Mouse (Mus musculus) heart, adult 9 months (tissue): ENCODE data around the gene Zbtb46.
"Not testable (repeated sequence)": the region's sequence is repeated elsewhere in the genome, so short reads cannot be mapped to it uniquely, and the experiment has no call there.

ENCODE experiments used
- DNase-seq, 2 experiments: peaks; one replicate each; pipeline ENCODE4 v3.0.0; 2022; ENCODE audit warnings: low spot score in 2 of 2

Zbtb46 gene

DNA sequence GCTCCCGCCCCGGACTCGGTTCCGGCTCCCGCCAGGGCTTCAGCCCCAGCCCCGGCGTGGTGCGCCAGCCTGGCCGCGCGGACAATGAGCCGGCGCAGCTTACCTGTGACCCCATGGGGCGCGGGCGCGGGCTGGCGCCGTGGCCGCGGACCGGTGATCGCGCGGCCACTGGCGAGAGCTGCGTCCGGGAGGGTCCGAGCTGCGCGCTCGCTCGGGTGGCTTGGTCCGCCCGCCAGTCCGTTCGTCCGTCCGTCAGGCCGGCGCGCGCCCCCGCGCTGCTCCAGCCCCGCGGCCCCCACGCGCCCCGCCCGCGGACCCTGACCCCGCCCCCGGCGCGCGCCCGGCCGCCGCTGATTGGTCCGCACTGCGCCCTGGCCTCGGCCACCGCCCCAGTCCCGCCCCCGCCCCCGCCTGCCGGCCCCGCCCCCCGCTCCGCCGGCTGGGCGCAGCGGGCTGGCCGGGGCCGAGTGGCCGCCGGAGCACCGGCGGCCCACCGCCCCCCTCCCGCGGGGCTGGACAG, at the start of gene Zbtb46:
Gene Zbtb46, minus strand, starts transcription at position 274 of the 520 bp plus-strand sequence.
- peak; percentile 88 for DNase-seq

DNA sequence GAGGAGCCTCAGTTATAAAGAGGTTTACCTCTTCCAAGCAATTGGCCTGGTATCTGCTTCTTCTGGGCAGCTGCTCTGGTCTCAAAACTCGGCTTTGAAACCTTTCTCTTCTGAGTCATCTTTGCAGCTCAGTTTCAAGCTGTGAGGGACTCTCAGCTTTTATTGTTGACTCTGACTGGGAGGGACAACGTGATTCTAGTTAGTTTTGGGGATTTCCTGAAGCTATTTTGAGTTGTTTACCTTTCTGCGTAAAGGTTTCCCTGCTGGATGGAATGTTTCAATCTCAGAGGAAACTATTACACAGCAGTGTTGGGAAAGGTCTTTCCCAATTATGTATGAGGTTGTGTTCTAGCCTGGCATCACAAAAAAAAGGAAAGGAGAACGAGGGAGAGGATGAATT, 39.4 kb upstream of the Zbtb46 start:
- no peak for DNase-seq

DNA sequence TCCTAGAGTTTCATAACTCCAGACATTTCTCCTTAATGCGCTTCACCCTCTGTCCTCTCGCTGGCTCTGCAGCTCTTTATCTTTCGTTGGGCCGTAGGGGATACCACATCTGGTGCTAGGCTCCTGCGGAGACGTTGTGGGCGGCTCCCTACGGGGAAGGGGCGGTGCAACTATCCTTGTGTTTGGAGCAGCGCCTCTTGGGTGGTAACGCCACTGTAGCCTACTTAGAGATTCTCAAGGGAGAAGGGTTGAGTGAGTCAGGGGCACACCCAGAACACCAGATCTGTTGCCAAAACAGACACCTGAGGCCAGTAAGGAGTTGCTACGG, 38.3 kb upstream of the Zbtb46 start:
- peak; percentile 77 to 78 for DNase-seq

DNA sequence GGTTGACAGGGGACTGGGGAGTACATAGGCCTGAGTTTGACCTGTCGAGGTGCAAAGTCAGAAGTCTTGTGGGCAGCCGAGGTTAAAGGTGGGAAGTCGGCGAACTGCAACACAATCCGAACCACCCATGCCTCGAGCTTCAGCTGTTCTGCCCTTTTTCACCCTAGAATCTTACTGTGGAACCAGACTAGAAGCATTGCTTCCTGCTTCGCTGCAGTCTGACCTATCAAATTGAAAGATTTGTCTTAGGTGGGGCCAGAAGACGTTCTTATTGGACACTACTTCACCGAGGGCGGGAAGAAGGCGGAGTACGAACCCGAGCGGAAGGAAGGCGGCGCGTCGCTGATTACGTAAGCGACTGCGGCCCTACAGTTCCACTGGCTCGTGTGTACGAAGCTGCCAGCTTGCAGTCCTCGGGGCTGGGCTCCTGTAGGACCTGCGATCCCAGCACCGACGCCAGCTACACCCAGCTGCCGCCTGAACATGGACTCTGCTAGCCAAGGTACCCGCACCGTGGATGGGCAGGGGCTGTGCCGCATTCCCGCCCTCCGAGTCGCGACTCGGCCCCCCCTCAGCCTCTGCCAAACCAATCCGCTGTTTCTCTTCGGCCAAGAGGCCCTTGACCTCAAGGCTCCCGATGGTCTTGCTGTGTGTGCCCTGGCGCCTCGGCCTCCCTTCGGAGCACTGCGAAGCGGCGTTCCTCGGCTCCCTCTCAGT, 37.8 kb upstream of the Zbtb46 start, which contains the start of gene Tpd52l2:
Gene Tpd52l2, plus strand, starts transcription at position 312 of the 717 bp plus-strand sequence.
- peak; percentile 95 to 96 for DNase-seq

DNA sequence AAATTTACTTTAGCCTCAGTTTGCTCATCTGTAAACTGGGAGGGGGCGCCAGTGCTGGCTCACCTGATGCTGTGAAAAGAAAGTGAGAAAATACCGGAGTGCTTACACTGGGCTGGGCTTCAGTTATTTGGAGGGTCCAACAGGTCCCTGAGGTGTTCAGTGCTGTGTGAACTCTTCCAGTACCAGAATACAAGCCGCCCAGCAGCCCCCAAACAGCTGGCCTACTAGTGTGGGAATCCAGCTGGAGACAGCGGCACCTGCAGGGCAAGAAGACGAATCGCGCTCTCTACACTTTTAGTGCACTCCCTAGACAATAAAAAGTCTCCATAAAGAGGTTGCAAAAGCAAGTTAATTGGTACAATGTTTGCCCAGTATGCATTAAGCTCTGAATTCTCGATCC, 37.1 kb upstream of the Zbtb46 start:
- peak; percentile 51 to 54 for DNase-seq

DNA sequence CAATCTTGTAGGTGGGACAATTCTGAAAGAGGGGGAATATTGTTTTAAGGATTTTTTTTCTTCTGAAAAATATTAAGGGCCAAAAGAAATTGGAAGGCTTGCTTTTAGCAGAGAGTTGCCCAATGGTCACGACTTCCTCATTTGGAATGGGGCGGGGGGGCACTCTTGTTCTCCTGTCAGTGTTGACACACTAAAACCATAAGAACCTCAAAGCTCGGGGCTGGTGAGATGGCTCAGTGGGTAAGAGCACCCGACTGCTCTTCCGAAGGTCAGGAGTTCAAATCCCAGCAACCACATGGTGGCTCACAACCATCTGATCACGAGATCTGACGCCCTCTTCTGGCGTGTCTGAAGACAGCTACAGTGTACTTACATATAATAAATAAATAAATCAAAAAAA, 36.6 kb upstream of the Zbtb46 start:
- DNase-seq, result not testable (repeated sequence)

DNA sequence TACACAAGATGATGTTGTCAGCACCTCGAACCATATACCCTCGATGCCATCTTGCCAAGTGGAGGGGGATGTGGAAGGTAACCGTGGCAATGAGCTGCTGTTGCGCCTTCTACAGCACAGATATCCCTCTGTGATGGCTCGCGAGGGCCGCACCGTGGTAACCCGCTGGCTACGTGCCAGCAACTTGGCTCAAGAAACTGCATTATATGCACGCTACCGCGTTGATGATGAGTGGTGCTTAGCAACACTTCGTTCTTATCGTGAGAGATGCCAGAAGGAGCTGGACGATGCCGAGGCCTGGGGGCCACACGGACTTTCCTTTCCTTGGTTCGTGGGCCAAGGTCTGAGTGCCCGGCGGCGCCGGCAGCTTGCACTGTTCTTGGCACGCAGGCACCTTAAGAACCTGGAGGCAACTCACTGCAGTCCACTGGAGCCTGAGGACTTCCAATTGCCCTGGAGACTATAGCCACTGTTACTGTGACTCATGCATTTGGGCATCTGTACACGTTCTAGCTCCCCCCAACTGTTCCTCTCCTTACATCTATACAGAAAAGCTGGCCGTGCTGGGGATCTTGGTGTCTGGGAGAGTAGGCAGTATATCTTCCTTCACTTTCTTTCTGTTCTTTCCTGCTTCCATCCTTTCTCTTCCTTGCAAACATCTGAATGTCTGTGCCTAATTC, 35.2 kb upstream of the Zbtb46 start:
- DNase-seq, result no peak

DNA sequence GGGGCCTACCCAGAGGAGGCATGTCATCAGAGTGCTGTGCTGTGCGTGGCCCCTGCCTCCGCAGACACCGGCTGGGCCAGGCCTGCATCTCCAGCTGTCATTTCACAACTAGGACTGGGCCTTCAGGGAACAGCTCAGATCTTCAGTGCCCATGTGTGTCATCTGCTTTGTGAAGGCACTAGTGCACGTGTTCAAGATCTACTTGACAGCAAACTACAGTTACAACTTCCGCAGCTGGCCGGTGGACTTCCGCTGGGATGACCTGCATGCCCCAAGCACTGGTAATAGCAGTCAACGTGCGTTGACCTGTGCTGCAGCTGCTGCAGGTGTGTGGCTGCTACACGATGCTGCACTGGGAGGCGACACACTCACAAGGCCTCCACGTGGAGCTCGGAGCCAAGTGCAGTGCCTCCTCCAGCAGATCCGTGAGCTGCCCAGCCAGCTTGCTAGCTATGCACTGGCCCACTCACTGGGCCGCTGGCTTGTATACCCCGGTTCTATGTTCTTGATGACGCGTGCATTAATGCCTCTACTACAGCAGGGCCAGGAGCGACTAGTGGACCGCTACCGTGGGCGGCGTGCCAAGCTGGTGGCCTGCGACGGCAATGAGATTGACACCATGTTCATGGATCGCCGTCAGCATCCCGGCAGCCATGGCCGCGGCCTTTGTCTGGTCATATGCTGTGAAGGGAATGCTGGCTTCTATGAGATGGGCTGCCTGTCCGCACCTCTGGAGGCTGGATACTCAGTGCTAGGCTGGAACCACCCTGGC, 34.1 kb upstream of the Zbtb46 start, which contains the start of gene Abhd16b:
Gene Abhd16b, plus strand, starts transcription at position 51 of the 772 bp plus-strand sequence.
- DNase-seq, result no peak

DNA sequence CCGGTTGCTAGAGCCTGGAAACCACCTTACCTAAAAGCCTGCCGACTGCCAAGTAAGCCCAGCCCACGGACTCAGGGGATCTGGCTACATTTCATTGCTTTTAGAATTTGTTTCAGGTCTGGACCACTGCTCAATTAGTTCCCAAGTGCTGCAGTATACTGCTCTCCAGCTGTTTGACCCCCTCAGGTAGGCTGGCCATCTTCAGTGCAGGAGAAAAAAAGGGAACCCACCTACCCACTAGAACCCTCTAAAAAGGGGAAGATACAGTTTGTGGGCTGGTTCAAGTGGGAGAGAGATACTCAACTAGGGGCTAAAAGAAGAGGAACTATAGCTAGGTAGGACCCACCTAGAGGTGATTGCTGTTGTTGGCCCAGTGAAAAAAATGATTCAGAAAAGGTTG, 33.0 kb upstream of the Zbtb46 start:
- no peak for DNase-seq

DNA sequence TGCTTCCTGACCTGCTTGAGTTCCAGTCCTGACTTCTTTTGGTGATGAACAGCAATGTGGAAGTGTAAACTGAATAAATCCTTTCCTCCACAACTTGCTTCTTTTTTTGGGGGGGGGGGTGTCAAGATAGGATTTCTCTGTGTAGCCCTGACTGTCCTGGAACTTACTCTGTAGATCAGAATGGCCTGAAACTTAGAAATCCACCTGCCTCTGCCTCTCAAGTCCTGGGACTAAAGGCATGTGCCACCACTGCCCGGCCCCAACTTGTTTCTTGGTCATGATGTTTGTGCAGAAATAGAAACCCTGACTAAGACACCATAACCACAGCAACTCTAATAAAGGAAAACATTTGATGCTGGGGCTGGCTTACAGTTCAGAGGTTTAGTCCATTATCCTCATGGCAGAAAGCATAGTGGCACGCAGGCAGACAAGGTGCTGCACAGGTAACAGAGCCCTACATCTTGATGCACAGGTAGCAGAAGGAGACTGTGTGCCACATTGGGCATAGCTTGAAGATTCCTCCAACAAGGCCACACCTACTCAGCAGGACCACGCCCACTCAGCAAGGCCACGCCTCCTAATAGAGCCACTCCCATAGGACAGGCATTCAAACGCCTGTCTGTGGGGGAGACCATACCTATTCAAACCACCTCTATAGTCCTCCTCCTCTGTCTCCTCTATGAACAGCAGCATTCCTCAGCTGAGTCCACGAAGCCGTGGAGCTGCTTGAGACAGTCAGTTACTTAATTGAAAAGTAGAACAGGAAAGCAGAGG, 32.4 kb upstream of the Zbtb46 start:
- no peak for DNase-seq

DNA sequence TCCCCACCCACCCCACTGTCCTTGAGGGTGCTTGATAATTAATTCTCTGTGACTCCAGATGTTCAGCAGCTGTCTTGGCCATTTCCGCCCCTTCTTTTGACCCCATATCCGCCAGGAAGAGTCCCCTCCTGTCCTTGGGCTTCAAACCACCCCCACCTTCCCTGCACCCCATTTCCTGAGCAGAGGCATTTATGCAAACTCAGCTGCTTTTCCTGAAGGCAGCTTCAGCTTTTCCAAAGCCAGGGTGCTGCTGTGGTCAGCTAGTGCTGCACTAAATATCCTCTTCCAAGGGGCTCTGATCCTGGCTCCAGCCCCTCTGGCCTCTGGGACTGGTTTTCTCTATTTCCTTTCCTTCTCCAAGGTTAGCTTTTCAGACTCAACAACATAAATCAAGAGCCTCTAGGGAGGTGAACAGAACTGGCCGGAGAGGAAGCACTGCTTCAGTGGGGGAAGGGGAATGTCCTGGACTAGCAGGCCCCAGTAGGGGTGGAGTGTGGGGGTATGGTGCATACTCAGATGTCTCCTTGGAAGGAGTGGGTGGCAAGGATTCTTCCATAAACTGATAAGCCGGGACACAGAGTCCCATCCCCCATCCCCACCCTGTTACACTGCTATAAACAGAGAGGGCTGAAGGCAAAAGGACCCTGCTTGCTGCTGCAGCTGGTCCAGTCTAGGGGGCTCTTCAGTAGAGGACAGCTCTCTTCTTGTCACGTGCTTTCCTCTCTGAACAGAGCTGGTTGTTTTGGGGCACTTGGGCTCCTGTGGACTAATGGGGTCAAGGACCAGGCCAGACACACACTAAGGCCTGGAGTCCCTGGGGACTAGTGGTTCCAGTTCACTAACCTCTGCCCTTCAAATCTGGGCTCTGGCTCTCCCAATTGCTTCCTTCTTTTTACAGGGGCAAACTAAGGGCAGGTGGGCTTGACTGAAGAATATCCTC, 28.4 kb upstream of the Zbtb46 start:
- peak; percentile 68 to 81 for DNase-seq

DNA sequence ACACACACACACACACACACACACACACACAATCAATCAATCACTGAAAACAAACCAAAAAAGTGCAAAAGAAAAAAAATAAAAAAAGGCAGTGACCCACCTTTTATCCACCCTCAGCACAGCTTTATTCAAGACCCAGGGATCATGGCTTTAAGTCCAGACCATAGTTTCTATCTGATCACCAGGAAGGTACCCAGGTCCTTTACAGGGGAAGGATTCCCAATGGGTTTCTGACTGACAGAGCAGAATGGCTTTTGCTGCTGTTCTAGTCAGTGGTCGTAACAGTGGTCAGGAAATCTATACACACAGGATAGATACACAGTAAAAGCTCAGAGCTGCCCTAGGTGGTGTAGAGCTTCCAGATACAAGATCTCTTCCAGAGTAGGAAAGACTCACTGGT, 26.5 kb upstream of the Zbtb46 start:
- DNase-seq, result no peak

DNA sequence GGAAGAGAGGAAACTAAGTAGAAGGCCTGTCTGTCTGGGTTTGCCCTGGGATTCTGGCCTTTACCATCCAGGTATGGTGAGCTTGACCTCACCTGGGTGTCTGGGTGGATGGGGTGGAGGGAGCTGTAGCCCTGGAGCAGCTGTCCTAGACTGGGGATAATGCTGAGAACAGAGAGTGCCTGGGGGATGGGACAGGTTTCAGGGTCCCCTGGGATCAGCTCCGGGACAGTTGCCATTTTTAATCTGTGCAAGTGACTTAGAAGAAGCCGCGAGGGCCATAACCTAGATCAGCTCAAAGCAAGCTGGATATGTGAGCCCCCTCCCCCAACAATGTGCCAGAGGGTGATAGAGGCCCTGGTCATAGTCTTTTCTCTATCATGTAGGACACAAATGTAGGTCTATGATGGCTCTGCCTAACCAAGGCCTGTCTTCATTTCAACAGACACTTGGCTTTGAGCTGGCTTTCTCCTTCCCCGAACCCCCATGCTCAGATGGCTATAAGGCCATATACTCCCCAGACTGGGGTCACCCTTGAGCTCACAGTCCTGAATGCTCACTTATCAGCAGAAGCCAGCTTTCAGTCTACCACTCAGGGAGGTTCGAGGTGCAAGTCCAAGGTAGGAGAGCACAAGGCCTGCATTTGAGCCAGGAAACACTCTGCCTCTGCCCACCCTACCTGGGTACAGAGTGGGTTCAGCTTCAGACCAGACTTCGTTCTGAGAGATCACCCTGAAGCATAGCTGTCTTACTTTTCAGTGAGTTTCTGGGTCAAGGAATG, 25.4 kb upstream of the Zbtb46 start:
- peak in 1 of 2 experiments; percentile 24 for DNase-seq

DNA sequence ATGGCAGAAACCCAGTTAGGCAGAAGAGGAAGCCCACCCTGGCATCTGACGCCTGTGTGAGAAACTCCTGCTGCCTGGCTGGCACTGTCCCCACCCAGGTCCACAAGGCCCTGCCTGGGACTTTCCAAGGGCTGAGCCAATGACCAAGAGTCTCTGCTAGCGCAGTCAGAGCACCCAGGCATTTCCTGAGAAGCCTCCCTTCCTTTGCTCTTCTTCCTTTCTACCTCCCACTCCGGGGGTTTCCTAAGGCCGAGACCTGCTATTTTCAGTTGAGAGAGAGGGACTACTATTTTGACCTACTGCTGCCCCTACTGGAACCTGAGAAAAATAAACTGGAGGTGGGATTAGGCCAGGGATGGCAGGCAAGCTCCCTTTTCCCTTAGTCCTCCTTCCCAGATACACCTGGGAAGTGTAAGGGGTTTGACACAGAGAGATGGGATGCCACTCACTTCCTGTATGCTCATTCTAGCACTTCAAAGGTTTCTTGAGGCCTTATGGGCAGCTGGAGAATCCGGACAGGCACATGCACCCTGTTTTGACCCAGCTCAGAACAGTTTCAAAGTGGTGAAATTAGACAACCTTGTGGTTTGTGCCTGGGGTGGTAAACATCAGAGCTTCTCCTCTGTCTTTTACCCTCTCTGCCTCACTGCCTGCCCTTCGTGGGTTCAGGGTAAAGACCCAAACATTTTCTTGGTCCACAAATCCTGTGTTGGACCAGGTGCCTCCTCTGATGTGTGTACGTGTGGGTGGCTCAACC, 24.5 kb upstream of the Zbtb46 start:
- DNase-seq, result peak; percentile 77 to 85

DNA sequence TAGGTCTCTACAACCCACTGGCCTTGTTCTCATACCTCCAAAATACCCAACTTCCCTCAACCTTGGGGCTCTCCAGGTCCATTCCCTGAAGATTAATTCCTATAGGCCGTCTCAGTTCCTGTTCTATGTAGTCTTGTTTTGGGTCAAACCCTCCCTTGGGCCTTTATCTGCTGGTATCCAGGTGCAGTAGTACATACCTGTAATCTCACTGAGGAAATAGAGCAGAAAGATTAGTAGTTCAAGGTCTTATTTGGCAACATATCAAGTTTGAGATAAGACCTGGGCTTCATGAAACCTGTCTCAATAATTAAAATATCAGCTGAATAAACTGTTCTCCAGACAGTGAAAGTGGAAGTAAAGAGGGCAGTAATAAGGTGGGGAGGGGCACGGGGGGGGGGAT, 23.9 kb upstream of the Zbtb46 start:
- no peak for DNase-seq

DNA sequence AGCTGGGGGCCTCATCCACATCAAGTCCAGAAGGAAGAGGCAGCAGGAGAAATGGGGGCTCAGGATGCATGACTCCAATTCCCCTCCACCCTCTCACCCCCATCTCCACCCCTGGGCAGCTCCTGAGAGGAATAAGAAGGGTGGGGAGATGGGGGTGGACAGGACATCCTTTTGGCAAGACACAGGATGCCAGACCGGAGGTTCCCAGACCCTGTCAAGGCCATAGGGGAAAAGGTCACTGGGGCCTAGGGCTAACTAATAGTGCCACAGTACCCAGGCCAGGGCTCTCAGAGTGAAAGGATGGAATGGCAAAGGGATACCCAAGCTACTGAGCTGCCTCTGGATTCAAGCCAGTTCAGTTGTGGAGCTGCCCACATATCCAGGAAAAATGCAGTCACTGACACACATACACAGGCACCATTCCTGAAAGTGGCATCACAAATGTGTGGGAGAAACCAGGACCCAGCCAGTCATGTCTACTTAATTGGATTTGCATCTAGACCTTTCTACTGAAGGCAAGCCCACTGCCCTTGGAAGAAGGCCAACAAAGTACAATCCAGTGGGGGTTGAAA, 13.1 kb upstream of the Zbtb46 start:
- DNase-seq, result peak; percentile 47 to 54

DNA sequence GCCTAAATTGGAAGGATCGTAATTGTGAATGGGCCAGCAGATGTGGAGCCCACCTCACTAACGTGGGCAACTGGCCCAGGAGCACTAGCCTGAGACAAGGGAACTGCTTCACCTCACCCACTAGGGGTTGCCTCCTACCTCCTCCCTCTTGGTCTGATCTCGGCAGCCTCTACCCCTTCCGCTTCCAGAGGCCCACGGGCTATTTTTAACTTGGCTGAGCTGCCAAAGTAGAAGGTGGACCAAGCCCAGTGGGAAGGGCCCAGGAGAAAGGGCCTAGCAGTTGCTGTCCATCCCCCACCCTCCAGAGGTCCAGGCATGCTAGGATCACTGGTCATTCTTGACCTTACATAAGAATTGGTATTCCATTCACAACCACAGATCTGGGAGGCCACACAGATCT, 12.0 kb upstream of the Zbtb46 start:
- peak; percentile 83 to 89 for DNase-seq

DNA sequence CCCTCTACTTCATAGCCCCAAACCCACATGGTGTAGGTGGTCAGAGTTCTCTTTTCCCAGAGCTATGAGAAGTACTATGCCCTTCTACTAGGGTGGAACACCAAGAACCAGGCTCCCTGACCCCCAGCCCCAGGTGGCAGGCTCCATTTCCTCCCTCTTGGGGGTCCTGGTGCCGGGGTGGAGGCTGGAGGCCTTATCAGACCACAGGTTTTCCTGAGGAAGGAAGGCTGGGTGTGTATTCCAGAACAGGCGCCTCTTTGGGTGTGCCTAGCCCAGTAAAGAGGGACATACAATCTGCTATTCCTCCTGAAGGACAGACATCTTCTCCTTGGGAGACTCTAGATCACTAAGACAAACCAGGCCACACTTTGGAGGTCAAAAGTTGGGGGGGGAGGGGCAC, 11.1 kb upstream of the Zbtb46 start:
- DNase-seq, result peak; percentile 47 to 77

DNA sequence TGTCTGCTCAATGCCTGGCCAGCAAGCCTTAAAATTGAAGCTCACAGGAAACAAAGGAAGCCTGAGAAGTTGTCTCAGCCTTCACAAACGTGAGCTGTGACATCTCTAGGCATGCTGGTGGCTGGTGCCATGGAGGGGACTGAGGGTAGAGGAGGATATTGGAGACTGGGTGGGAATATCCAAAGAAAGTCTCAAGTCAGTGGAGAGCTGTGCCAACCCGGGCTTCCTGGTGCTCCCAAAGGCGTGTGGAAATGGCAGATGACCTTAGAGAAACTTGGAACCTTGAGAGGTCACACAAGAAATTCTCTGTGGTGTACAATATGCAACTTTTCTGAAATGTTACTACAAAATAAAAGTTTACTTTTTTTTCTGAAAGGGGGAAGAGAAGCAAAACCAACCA, 6.2 kb upstream of the Zbtb46 start:
- no peak for DNase-seq
